Mouse (Mus musculus) thymus, adult 18-20 months (tissue): ENCODE results near the gene Rapgef4.
"Not testable (repeated sequence)": the region's sequence is repeated elsewhere in the genome, so short reads cannot be mapped to it uniquely, and the experiment has no call there.

Experiments
- DNase-seq, 2 experiments: peaks; one replicate each; pipeline ENCODE4 v3.0.0; 2022; ENCODE audit warnings: mixed read lengths in 2 of 2

Gene Rapgef4

DNA sequence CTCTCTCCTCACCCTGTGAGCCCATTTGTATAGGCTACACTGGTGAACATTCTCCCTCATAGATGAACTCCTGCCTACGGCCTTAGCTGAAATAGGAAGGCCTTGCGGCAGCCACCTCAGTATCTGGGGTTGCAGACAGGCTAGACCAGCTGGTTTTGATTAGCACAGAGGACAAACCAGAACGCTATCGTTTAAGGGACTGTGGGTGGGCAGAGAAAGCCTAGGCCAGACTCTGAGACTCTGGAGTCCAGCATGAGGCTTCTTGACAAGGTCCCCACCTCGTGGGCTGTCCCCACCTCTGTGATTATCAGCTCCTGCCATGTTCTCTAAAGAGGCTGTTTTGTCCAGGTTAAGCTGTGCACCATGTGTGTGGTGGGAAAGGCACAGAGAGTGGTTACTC, 142.8 kb downstream of the Rapgef4 start:
- no peak for DNase-seq

DNA sequence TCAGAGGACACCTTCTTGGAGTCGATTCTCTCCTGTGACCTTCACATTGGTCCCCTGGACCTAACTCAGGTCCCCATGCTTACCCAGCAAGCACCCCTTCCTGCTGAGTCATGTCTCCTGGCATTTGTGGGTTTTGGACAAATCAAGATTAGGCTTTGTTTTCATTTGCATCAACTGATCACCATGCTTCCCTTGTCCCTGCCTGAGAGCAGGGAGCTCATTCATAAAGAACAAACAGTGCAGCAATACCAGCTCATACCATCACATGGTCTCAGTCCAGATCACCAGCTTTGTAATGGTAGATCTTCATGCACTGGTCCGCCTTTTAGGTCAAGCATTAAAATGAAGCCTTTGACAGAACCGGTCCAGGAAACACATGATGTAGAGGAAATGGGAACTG, 144.7 kb downstream of the Rapgef4 start:
- no peak for DNase-seq

DNA sequence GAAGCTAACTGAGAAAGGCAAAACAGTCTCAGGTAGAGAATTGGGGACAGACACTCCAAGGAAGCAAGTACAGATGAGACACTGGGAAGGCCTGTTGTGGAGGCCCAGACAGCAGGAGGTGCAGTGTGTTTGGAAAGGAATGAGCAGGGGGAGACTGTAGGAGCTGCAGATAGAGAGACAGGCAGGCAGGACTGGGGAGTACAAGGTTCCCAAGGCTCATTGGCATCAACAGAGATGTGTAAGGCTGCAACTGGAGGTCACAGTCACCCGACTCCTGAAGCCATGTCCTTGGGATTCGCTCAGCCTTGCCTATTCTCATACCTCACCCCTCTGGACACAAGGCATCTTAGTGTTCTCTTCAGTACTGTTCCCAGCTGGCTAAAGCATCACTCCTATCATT, 145.4 kb downstream of the Rapgef4 start:
- DNase-seq = no peak

DNA sequence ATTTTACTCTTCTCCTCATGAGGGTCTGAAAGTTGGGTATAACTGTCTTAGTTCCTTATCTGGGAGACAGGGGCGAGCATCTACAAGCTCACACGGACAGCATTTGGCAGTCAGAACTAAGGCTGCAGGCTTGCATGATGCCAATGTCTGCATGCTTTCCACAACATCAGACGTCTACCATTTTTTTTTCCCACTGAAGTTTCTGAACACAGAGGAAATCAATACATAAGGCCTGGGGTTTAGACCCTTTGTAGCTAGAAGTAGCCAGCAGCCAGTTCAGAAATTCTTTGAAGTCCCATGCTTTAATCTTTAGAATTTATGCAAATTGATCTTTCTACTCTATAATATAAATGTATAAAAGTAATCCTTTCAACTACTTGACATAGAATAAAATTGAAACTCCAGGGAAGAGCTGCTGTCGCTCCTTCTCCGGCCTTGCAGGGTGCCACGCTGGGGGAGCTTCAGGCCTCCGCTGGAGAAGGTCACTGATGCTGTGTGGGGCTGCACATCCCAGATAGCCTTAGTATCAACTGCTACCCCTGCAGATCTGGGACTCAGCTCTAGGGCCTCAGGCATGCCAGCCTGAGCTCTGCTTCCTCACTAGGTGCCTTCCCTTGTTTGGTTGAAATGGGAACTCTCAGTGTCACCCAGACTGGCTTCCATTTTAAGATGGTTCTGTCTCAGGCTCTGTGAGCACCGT, 148.7 kb downstream of the Rapgef4 start:
- DNase-seq = no peak

DNA sequence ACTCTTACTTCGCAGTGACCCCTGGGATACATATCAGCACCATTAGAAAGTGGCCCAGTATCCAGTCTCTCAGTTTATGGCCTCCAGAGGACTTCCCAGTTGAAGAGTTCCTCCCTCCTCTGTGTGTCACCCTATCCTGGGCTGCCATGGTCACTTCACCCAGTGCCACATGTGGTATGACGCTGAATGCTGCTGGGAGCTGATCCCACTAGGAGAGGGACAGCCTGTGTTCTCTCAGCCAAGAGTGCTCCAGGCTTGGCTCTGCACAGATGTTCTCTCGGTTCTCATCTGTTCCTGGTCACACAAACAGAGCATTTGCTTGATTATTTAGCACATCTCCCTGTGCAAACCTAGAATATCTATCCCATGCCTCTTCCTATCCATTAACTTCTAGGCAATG, 151.2 kb downstream of the Rapgef4 start:
- DNase-seq = no peak

DNA sequence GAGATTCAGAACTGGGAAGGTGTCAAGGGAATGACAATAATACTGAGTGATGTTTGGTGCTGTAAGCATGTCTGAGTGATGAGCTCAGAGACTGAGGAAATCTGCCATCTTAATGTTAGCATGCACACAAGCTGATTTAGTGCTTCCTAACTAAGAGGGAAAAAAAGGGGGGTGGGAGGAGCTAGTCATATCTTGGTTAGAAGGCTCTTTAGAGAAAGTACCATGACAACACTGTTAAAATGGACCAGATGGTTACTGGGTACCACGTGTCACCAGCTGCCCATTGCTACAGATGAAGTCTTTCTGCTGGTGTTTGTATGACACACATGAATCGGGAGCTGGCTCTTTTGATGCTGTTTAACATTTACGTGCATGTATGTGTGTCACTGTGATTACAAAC, 155.0 kb downstream of the Rapgef4 start:
- DNase-seq = no peak

DNA sequence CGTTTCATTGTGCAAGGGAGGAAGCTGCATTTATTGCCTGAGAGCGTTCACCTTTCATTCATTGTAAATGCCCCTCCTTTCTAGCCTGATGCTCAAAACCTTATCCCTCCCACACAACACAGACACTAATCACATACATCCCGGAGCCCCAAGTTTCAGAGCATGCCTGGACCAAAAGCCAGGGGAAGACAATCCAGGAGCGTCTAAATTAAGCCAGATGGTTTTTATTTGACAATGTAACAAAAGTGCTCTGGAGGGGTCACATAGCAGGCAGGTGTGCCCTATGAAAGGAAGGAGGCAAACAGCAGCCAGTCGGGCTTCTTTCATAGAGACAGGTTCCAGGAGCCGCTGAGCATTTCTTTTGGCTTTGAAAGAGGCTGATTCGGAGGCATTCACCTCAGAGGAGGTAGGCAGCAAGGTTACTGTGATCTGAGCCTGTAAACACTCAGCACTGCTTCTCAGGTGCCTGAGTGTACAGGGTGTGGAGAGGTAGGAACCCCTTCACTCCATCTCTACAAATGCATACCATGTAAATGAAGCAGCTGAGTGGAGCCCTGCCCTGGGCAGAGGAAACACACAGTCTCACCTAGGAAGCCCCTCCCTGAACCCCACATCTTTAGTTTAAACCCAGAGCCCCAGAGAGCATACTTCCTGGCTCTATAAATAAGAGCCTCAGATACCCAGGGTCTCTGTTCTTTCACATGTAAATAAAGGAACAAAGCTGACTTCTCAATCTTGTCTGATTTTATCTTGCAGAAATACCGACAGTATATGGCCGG, 155.6 kb downstream of the Rapgef4 start:
- peak in 1 of 2 experiments; percentile 35 for DNase-seq

DNA sequence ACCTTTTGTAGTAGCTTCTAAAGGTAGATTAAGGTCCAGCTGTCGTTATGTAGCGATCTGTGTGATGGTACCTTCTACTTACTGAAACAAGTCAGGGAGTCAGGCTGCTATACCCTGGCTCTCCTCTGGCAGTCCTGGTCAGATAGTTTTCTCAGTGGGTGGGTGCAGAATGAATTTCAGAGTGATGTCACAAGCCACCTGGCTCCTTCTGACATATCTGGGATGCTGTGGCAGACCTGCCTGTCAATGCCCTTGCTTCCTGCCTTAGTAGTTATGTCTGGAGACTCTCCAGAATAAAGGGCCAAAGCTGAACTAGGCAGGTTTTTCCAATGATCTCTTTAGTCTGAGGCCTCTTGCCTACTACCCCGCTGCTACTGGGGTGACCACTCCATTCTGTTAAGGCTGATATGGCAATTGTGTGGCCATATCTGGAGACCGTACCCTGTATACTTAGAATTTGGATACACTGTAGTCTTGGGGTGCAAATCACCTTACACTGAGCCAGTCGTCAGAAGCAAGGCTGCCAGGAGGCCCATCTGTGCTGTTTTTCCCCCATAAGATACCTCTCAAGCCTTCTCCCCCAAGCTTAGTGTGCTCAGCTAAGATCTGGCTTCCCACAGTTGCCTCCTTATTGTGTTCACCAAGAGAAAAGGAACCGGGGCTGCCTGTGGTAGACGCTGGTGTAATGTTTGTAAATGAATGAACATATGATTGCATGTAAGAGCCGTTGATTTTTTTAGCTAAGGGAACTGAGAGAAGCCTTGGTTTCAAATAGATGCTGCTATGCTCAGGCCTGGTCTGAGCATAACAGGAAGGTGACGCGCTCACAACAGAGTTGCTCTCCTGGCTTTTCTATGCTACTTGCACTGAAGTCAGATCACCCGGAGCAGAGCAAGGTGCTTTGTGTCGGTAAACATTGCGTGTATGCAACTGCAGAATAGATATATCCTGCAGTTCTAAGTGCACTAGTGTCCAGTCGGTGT, 159.1 kb downstream of the Rapgef4 start:
- no peak for DNase-seq

DNA sequence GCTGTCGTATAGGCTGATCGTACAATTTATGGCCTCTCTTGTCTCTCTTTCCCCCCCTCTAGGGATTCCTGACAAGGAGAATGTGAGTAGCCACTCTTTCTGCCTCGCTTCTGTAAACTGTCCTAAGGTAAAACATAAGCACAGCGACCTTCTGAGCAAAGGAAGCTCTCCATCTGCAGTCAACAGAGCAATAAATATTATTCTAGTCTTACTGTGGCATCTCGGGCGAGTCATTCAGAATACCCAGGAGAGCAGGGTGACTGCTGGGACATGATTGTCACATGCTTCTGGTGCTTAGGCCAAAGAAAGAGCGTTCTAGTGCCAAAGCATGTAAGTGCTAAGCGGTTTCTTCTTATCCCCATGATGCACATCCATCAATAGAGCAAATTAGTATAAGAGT, 160.1 kb downstream of the Rapgef4 start:
- no peak for DNase-seq

DNA sequence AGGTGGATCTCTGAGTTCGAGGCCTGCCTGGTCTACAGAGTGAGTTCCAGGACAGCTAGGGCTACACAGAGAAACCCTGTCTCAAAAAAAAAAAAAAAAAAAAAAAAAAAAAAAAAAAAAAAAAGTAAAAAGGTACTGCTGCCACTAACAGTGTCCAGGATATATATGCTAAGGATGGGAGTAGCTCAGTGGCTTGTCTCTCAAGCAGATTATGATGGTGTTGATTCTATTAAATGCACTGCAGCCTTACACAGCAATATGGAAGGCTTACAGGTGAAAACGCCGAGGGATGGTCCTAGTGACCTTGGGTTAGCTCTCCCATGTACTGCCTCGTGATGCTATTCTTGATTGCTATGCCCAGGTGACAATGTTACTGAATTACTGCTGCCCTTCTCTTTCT, 160.7 kb downstream of the Rapgef4 start:
- not testable (repeated sequence) for DNase-seq

DNA sequence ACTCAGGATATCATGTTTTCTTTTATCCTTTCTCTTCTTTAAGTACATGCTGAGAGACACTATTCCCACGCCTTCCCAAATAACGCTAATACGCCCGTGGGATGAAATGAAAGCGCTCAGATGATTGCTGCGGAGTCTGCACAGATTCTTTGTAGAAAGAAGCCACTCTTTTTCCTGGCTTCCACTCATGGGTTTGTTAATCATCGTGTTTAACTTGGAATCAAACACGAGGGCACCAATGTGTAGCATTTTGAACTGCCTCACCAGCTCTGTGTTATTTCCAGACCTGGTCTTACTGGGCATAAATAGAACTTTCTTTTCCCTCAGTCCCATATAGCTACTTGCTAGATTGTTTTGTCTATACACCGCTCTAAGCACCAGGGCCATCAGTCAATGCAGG, 162.4 kb downstream of the Rapgef4 start:
- no peak for DNase-seq

DNA sequence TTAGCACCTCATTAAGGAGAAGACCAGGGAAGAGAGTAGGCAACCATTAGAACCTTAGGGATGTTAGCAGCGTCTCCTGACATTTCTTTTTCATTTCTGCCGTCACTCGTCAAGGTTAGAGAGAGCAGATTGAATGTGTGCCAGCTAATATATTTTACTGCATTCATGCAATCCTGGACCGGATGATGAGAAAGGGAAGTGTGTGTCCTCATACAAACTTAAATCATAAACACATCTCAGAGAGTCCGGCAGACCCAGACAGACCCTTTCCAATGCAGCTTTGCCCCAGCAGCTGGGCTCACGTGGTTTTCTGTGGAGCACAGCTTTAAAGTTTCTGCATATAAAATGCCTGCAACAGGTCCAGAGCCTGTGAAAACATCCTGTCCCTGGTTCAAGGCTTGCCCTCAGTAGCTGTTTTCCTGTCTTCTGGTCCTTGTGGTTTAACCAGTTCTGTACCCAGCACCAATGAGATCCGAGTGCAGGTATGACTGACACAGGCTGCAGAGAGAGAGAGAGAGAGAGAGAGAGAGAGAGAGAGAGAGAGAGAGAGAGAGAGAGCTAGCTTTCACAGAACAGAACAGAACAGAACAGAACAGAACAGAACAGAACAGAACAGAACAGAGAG, 163.6 kb downstream of the Rapgef4 start:
- peak in 1 of 2 experiments; percentile 38 for DNase-seq

DNA sequence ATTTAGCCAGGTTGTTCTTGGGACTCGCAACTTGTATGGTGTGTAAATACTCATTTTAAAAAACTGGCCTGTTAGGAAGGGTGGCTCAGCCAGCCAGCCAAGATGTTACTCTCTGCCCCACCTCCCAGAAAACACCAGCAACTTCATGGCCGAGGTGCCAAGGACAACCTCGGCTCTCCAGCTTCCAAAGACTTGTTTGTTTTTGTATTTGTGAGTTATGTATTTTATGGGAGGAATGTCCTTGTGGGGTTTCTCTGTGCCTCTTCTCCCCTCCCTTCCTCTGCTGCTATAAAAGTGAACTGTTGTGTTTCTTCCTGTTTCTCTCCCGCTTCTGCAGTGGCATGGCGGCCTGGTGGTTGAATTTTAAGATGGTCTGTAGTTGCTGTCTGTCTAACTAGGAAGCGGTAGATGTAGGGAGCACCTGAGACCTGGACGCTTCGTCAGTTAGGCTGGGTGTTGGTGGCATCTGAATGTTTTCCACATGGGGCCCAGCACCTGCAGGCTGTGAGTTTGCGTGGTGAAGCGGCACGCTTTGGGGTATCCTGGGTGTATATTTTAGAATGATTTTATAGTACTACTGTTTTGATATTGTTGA, 164.3 kb downstream of the Rapgef4 start:
- peak; percentile 42 to 59 for DNase-seq

DNA sequence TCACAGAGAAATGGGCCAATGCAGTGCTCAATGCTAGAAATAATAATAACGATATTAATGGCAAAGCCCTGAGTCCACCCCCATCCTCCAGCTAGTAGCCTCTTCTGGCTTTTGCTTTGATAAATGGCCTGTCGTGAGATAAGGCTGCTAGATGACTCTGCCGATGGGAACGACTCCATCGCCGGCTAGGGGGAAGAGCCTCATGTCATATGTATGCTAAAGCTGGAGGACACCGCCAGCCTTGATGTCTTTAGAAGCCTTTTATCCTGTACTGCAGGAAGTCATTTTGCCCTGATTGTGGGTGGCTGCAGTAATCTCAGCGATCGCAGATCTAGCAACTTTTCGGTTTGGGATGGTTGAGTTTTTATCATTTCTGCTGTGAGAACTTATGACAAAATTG, 165.0 kb downstream of the Rapgef4 start:
- peak in 1 of 2 experiments; percentile 39 for DNase-seq

DNA sequence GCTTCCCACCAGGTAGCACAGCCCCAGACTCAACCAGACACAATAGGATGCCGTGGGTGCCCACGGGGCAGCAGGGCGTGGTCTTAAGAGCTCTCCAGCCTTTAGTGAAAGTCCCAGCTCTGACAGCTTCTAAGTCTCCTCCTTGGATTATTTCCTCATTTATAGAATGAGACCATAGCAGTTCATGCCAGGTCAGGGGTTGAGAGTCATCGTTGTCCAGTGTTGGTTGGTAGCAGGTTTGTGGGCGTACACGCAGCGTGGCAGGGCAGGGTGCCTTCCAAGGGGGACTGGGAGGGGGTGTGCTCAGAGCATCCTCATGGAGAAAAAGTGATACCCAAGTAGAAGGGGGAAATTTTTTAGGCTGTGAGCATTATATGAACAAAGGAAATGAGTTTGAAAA, 166.2 kb downstream of the Rapgef4 start:
- DNase-seq = no peak

DNA sequence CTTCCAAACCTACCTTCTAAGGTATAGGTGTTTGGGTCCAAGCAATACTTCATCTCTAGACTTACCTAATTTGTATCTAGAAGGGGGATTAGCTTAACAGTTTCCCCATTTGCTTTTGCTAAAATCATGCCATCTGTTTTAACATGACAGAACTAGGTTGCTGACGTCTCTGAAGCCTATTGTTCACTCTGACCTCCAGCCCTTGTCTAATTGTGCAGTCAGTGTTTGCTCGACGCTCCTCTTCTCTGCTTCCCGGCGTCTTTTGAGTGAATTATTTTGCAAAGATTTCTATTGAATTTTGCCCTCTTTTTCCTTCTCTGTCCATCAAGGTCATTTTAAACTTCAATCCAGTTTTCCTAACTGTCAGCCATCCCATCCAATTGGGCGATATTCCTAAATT, 166.7 kb downstream of the Rapgef4 start:
- no peak for DNase-seq

DNA sequence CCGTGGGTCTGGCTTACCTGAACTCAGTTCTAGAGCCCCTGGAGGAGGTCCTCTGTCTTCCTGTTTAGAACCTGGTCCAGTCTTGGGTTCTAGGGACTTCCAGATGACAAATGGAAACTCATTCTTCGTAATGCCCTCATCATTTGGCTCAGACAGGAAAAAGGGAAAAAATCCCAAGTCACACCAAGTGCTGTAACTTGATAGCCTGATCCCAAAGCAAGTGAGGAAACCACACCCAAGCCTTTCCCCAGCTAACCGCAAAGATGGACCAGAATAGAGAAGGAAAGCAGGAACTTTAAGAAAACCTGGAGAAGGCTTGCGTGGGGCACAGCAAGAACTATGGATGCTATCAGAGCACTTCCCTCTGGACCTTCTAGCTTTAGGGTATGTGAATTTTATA, 167.6 kb downstream of the Rapgef4 start:
- DNase-seq = no peak

DNA sequence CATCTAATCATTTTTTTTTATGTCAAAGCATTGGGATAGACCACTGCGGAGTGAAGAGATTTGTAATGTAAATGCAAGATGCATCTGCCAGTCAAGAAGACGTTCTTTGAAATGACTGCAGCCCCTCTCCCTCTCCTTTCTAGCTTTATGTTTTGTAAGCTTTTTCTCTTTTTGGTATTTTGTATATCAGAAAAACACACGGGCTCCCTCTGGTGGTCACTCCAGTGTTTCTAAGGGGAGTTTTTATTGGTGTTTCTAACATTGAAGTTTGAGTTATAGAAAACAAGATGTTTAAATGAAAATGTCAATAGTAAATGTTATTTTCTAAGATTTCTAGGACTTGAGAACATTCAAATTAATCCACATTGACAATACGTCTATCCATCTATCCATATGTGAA, 168.0 kb downstream of the Rapgef4 start:
- DNase-seq = no peak

DNA sequence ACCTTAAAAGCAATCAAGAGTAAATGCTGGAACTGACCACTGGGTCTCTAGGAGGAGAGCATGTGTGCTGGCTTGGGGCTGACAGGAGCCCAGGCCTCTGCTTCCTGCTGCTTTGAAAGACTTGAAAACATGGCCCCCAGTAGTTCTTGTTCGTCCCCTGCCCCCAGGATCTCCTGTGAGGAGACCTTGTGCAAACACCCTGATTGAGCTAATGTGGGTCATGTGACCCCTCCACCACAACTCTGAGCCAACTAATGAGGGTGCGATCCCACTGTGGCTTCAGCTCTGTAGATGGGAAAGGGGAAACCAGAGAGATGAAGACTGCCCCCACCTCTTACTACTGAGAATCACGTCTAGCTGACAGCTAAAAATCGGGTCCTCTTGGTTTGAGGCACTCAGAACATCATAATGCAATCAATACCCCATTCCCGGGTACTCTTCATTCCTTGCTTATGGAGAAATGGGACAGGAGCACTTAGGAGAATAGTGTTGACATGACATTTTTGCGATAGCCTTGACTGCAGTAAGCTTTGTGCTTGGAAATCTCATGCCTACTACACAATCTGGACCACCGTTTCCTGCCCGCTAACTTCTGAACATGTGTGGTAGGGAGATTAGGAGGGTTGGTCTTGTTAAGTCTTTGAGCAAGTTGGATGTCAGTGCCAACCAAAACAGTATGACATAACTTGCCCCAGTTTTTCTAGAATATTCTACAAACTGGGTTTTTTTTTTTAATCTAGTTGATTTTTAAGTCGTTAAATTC, 170.9 kb downstream of the Rapgef4 start:
- no peak for DNase-seq

DNA sequence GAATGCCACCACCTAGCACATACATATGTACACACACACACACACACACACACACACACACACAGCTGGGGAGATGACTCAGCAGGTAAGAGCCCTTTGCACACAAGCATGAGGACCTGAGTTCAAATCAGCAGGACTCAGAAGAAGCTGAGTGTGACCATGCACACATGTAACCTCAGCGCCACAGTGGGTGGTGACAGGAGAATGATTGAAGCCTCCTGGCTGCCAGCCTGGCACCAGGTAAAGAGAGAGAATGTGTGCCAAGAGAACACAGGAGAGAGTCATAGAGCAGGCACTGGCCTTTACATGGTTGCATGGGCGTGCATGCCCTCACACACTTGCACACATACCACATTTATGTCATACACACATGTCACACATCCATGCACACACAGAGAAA, 171.7 kb downstream of the Rapgef4 start:
- no peak for DNase-seq

DNA sequence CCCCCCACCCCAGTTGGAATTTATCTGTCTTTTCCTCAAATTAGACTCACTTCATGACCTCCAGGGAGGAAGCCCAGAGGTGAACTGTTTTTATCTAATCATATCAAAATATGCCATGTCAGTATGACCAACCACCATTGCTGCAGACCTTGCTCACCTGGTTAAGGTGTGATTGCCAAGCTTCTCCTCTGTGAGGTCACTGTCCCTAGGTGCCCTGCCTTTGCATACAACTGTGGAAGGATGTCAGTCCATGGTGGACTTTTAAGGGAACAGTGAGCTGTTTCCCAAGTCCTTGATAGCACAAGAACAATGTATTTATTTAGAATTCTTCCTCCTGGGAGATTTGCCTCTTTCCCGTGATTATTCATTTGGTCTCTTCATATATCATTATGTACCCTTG, 172.8 kb downstream of the Rapgef4 start:
- DNase-seq = no peak
